Mouse (Mus musculus) duodenum, adult 2 months (tissue): ENCODE results near the gene Ttc33. TPM values are rescaled to one million over a fixed set of nuclear protein-coding genes. Genes with fewer than 3 reads are reported as not detected.

Experiments used
- polyA plus RNA-seq: library from polyadenylated mRNA; depleted of rRNA; stranded (reverse); fragments of >200 nt; gene quantifications from 2 replicates; pipeline ENCODE4 v1.2.3, GENCODE M21; 2012; ENCODE audit warnings: low replicate concordance; rRNA removed

Gene Ttc33
- 0.55 and 0.82 TPM in 2 replicates for polyA plus RNA-seq

DNA sequence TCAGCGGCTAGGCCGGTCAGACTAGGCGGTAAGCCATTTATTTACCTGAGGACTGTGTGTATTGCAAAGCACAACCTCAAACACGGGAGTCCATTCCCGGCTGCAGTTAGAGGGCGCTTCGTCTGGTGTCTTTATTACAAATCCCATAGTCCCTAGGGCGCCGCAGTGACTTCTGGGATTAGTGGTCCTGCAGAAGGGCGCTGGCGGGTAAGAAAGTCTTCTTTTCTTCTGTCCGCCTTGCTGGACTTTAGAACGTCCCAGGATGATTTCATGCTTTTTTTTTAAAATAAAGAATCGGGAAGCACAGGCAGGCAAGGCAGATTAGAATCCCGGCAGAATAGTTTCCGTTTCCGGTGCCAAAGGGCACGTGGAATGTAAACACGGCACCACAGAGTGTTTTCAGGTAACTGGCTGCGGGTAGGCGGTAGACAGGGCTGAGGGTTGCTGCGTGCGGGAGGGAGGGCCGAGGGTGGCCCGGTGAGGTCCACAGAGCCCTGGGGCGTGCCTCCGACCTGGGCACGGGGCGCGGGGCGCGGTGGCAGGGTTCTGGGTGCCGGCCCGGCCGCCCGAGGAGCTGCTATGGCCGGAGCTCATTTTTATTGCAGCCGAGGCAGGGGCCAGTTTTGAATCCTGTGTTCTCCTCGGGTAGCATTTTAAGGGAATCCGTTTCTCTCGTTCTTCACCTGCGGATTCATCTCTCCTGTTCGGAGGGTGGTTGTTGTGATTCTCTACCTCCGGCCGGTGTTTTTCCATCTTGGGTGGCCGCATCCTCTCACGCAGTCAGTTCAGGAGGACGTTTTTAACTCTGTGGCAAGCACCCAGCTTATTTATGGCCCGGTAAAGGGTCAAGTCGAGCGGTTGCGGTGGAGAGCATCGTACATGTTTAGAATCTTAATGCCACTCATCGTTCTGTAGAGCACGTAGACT lies at the start of gene Ttc33:
Gene Ttc33 (plus strand): TSS at position 160 of the 927 bp plus-strand sequence.

DNA sequence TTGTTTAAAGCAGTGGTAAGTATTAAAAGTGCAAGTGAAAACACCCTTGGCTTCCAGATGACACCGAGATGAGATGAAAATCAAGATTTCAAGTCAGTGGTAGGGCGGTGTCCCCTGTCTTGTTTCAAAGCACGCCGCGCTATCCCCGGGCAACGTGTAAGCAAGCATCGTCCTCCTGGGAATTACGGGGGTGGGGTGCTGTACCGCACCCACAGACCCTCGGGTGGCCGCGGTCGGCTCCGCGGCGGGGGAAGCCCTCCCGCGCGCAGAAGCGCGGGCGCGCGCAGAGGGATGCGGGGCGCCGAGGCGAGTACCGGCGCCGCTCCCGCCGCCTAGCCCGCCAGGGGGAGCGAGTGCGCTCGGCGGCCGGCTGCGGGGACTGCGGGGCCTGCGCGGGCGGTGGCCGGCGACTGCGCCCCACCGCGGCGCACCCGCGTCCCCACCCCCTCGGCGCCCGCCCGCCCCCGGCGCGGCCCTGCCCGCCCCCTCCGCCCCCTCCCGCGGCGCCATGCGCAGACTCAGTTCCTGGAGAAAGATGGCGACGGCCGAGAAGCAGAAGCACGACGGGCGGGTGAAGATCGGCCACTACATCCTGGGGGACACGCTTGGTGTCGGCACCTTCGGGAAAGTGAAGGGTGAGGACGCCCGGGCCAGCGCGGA lies 41.8 kb upstream of the Ttc33 start, which contains the start of gene Prkaa1:
Gene Prkaa1 (plus strand): TSS at position 501 of the 660 bp plus-strand sequence.

DNA sequence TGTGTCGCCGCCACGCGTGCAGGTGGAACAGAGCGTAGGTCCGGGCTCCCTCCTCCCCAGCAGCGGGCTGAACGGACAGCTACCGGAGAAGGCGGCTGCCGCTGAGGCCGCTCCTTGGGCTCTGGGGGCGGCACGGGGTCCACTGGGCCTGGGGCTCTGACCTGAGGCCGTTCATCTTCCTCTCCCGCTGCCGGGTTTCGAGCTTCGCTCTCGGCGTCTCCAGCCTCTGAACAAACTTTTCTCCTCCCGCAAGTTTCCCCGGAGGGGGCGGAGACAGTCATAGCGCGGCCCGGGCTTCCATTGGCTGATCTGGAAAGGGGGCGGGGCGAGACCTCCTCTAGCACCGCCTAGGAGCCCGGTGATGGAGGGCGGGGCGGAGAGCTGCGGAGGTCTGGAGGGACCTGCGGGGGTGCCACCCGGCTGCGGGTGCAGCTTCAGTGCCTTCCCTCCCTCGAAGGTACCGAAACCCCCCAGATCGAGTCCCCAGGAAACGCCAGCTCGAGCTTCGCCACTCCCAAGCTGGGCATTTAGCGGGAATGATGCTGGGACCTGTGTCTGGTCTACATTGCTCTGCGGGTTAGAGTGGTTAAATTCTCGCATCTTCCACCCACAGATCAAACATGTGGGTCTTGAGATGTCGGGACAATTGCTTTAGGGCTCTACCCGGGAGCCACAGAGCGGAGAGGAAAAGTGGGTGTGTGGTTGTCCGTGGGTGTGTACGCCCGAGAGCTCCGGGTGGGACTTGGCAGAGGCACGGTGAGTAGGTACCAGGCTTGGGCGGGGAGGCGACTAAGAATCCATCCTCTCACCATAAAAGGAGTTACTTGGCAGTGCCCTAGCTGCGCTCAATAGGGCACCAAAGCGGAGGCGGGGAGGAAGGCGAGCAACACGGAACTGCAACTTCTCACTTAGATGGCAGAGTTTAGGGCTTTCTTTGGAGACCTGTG lies 58.9 kb downstream of the Ttc33 start, which contains the start of gene Ptger4:
Gene Ptger4 (minus strand): TSS at position 229 of the 947 bp plus-strand sequence.

Other genes starting within 250 kb of the Ttc33 start
- 0.12 TPM in 2 replicates for gene C7, start 121.8 kb upstream of the Ttc33 start, polyA plus RNA-seq
- gene Card6, start 77.0 kb upstream of the Ttc33 start, polyA plus RNA-seq = 0.88 and 1.1 TPM in 2 replicates
- gene Rpl37, start 68.9 kb upstream of the Ttc33 start, polyA plus RNA-seq = 132 and 169 TPM in 2 replicates
- 0.62 and 0.86 TPM in 2 replicates for gene Prkaa1, start 41.7 kb upstream of the Ttc33 start, polyA plus RNA-seq
- 28.6 and 39.1 TPM in 2 replicates for gene Ptger4, start 58.7 kb downstream of the Ttc33 start, polyA plus RNA-seq